Mouse (Mus musculus) cerebellum, adult 8-10 months (tissue): ENCODE measurements at regions not wholly inside any gene's neighbourhood (a gene's known extent, or its start where the extent isn't known, plus 50 kb on each side); places are given as distances from the start of the nearest gene placed in this dataset.

Experiments used
- DNase-seq: peaks from one replicate; pipeline ENCODE4 v3.0.0; 2022

DNA sequence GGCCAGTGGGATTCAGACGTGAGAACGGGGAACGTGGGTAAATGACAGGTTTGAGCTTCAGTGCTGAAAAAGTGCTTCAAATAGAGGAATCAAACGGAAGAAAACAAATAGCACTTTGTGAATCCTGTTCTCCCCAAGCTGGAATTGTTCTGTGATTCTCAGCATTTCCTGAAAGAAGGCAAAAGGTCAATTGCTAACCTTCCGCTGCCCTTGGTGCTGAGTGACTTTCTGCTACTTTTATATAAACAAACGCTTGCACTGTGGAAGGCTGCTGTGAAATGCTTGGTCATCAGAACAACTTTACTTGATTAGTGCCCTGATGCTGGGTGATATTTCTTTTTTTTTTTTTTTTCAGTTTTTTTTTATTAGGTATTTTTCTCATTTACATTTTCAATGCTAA lies 192.3 kb upstream of the Chl1 start:
- no peak for DNase-seq

DNA sequence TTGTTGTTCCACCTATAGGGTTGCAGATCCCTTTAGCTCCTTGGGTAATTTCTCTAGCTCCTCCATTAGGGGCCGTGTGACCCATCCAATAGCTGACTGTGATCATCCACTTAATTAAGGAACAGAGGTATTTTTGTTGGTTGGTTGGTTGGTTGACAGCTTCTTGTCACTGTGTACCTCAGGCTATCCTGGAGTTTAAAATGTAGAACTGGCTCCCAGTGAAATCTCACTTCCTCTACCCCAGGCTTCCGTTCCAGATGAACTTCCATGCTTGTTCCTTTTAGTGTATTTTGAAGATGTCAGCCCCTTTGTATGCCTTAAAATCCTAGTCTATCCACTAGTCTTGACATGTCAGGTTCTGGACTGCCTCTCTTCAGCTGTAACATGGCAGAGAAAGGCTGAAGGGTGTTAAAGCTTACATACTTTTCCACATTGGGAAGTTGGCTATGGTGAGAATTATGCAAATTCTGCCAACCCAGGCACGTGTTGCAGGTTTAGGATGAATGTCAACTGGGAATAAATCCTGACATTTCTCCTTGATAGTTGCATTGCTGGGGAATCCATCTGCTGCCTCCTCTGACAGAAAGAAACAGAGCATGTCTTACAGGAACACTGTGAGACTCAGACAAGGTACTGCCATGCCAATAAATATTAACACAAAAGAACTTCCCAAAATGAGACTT lies 191.6 kb upstream of the Chl1 start:
- no peak for DNase-seq

DNA sequence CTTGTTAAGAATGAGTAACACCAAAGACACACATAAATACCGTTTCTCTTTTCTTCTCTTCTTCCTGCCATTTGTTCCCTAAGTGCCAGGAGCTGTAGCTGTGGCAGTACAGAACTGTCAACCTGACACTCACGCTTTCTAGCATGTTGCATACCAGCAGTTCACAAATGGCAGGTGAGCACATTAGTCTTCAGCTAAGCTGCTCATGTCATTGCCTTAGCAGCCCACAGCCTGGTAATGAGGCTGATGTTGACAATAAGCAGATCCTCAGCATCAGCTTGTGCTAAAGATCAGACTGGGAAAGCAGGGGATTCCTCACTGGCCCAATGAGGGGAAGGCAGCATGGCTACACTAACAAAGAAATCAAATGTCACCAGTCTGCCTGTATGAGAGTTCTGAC lies 190.4 kb upstream of the Chl1 start:
- no peak for DNase-seq

DNA sequence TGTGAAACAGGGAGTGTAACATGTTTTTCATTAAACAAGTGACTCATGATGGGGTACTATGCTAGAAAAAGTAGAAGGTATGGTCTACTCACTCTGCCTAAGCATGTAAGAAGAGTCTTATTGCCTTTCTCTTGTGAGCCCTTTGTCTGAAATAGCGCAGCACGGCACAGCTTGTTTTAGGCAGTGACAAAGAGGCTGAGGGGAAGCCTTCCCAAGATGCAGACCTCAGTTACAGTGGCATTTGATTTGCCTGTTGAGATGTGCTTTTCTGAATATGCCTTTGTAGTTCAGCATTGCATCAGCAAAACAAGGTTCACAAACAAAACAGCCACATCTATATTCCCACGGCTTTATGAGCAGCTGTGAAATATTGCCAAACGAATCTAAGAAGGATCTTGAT lies 189.8 kb upstream of the Chl1 start:
- DNase-seq = no peak

DNA sequence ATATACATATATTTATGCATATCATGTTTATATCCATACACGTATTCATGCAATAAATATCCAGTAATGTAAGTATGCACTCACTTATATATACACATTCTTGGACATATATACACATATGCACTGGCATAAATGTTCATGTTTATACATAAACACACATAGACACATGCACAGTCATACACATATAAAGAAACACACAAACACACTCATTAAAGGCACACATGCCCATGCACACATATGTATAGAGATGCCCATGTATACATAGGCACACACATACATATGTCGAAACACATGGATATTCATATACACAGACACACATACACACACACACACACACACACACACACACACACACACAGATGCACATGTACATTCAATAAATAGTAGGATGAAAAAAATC lies 189.3 kb upstream of the Chl1 start:
- no peak for DNase-seq

DNA sequence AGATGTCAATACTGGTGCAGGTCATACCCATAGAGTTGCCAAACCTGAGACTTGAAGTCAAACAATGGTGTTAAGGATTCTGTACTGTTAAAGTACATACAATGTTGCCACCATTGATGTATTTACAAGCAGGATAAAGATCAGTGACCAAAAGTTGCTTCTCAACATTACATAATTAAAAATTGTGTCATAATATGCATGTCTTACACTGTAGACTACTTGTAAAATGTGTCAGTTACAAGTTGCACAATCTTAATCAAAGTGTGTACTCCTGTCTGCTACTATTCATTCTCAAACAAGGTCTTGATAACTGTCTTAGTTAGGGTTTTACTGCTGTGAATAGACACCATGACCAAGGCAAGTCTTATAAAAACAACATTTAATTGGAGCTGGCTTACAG lies 187.9 kb upstream of the Chl1 start:
- DNase-seq = no peak

DNA sequence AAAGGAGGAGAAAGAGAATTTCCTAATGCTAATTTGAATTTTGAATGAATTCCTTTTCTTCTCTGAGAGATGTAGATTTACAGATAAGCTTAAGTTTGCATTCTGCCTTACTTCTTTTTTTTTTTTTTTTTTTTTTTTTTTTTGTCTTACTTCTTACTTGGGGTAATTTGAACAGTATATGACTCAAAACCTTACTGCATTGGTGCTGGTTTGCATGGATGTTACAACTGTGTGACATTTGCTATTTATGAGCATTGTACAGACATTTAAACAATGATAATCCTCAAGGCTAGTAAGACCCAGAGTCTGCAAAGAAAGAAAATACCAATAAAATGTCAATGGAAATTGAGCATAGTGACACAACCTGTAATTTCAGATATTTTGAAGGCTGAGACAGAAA lies 174.7 kb upstream of the Chl1 start:
- DNase-seq = no peak

DNA sequence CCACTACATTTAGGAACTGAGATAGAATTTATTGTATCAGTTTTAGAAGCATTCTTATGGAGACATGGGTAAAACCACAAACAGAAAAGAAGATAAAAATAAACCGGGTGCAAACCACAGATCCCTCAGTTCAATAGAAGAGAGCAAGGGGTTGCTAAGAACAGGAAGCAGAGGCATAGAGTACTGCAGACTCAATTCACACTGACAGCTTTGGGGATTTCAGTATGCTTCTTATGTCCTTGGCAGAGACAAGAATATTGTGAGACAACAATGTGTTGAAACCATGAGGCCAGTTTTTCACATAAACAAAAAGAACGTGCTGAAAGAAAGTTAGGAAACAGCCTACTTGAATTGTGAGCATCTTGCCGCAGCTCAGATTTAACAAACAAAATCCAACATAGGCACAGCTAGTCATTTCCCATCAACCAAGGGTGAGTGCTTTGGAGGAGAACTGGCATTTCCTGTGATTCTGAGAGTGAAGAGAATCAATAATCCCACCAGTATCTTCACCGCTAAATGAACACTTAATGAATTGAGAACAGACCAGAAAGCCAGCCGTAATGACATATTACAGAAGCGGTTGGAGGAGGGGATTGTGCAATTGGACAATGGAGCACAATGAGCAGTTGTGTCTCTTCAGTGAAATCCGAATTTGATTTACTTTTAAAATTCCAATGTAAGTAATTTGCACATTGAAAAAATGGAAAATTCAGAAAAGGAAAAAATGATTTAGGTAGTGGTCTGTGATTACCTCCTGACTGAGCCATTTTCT lies 170.2 kb upstream of the Chl1 start:
- no peak for DNase-seq

DNA sequence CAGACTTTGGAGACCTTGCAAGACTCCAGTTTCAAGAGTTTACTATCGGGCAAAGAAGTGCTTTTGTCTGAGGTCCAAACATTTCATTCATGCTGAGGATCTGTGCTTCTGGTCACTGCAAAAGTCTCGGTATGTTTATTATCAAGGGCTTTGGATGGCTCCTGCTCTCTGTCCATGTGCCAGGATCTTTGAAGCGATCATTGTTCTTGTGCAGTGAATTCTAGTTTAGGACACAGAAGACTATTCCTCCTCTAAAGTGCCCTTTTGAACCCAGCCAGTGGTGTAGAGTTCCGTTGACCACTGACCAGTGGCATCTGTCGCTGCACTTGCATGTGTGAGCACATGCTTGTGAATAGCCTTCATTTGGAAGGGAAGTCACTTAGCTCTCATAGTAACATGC lies 166.9 kb upstream of the Chl1 start:
- DNase-seq = no peak

DNA sequence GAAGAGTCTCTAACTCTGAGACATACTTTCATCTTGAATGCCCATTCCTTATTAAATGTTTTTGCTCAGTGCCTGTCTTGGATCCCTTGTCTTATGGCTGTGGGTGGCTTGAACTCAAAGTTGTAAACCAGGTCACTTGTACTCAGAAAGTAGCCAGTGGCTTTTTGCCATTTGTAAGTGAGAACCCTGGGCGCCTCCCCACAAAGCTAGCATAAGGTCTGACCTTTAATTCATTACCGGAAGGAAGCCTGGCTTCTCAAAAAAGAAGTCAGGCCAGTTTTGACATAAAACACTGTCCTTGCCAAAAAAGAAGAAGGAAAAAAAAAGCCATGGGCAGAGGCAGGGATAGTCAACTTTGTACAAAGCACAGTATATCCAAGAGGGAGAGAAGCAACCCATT lies 166.0 kb upstream of the Chl1 start:
- no peak for DNase-seq

DNA sequence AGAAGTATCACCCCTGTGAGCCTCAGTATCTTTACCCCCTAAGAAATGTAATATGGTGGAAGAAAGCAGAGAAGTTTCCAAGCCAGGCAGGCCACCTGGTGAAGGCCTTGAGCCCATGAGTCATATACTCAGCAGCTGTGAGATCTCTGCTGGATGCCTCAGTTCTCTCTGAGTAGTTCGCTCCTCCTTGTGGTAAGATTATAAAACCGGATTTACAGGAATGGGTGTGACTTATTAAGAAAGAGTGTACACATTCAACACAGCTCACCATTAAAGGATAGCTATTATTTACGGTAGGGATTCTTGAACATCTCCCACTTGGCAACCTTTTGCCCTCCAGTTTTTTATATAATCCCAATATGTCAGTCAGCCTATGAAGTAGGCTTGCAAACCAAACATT lies 165.2 kb upstream of the Chl1 start:
- DNase-seq = no peak

DNA sequence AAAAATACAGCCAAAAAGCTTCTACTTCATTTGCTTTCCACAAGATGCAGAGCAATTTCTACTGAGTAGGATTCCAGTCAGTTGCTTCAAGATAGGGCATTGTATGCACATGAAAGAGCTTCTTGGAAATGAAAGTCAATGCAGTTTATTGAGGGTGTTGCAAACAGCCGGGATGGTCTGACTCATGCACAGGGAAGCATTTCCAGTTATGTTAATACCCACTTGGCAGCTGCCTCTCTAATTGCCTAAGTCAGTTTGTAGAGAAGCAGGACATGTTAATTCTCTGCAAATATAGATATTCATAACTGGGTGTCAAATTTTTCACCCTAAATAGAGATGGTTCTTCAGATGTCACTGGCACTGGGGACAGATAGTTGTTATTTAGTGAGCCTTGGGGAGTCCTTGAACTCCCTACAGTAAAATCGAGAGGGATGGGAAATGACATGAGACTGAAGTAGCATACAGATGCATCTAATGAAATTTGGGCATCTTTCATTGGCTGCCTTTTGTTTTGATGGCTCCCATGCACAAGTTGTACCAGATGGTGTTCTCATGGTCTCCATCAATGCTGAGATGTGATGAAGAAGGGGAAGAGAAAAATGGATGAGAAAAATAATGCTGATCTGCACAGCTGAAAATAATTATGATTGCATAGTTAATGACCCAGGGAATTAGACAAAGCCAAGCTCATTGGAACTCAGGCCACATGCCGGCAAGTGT lies 157.8 kb upstream of the Chl1 start:
- no peak for DNase-seq

DNA sequence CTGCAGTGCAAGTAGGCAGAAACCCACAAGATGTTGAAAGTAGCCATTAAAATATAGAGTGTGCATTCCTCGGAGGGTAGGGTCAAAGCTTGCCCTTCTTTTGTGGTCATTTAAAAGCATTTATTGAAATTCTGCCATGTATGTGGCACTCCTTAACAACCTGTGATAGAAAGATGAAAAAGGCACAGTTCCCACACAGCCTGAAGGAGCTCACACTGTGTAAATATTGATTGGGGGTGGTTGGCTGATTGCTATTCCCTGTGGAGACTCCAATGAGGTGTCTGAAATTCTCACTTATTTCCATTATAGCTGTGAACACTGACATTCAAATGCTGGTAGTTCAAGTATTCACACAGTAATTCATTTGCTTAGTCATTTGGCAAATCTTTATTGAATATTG lies 157.0 kb upstream of the Chl1 start:
- no peak for DNase-seq

DNA sequence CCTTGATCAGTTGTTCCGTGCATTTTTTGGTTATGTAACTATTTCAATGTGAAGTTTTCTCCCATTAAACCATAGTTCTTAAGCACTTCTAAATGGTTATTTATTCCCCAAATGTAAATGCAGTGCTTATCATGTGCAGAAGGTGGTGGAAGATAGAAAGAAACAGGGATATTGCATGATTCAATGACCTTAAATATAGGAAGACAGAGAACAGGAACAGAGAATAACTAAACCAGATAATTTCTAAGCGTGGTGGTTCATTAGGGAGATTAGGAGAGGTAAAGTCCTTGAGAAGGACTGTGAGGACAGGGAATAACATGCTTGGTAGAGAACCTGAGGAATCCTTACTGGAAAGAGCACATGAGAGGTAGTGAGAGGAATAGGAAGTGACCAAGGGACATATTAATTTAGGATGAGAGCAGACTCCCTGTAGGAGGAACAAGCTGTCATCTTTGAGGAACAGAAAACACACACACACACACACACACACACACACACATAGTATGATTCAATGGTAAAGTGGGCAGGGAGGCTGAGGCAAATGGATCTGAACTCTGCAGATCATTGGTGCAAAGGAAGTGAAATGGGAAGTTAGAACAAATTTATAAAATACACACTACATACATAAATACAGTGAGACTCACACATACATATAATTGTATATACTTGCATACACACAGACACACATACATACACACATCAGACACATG lies 143.4 kb upstream of the Chl1 start:
- DNase-seq = no peak

DNA sequence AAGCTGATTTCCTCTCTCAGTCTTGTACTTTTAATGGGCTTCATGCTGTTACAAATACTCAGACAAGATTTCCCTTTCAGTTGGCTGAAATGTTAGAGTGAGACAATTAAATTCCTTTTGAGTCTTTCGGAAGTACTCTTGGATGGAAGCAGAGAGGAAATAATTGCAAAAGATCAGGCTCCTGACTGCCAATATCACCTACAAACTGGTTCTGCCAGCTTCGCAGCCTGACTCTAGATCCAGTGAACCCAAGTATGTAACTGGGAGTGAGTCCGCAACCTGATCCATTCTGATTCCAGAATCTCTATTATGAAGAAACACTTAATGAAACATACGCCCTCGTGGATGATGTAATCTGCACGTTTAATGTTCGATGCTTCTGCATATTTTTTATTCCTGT lies 135.4 kb upstream of the Chl1 start:
- DNase-seq = no peak

DNA sequence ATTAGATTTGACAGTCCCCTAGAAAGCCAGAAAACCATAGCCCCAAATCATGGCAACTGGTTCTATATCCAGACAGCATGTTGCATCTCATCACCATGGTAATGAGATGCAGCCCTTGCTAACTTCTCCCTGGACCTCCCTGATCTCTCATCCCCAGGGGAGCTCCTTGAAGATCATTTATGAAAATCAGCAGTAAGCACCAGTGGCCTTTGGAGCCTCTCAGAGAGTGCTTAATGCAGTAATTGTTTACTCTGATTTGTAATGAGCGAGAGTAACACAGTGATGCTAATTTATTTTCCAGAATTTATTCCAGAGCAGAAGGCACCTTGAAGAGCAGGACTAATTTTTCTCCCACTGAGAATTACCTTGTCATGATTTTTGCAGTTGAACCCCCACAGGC lies 133.1 kb upstream of the Chl1 start:
- no peak for DNase-seq

DNA sequence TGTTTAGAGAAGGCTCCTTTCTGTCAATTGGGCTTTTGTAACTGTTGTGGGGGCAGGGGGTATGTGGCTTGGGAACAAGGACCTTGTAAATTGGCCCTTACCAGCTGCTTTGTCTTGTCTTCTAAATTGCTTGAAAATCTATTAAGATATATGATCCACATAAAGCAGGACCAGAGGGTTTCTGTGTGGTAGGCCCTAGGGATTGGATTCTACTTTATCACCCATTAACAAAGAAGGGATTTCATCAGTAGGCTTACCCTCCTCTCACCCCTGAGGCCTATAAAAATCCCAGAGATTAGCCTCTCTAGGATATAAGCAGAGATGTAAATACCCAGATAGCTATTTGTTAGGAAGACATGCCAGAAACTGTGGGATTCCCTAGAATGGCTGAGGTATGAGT lies 132.3 kb upstream of the Chl1 start:
- no peak for DNase-seq

DNA sequence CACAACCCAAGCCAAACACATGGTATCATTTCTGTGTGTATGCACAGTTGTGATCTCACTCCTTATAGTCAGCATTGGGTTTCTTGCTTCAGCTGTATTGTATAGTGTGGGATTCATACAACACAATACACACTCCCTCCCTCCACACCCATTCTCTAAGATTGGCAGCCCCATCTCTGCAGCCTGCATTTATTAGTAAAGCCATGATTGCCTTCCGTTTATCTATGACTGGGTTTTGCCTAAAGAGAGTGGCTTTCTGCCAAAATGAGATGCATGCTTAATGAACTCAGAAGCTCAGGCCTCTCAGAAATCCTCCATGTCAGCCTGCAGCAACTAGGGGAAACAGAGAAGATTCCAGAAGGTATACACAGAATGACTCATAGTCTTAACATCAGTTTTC lies 129.4 kb upstream of the Chl1 start:
- DNase-seq = no peak

DNA sequence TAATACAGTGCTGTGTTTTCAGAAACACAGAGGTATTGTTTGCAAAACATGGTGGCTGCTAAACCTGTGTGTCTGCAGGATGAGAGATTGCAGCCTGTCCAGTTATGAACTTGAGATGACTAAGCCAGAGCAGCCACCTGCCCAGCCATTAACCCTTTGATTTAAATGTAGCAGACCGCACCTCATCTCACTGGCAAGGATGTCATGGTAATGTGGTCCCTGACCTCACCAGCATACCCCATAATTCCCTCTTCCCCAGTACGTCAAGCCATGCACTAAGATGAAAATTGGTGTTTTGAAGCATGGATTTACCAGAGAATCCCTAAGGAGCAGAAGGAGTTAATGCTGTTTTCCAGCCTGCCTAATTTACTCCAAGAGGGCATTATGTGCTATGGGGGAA lies 128.5 kb upstream of the Chl1 start:
- no peak for DNase-seq

DNA sequence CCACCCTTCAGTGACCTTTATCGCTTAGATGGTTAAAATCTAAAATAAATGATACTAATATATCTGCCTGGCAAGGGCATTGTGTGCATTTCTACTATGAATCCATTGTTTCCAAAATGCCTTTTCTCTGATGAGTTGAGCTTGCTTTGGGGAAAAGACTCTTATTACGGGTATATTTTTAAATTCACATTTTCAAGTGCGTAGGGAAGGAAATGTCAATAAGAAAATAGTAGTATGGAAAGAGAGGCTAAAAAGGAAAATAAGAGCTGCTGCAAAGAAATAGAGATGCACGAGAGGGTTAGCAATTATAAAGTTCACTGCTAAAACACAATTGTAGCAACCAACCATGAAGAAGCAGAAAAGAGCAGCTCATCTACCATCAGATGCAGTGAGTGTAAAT lies 123.8 kb upstream of the Chl1 start:
- no peak for DNase-seq

DNA sequence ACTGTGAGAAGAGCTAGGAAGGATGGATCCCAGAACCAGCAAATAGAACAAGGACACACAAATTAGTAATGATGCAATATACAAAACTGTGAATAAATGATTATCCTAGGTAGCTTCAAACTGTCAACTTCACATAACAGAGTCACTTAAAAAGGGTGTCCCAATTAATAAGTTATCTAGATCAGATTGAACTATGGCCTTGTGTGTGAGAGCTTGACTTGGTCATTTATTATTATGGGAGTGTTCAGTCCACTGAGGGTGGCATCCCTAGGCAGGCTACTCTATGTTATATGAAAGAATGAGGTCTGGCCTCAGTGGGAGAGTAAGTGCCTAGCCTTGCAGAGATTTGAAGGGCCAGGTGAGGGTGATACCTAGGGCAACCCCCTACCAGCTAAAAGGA lies 104.4 kb upstream of the Chl1 start:
- no peak for DNase-seq

DNA sequence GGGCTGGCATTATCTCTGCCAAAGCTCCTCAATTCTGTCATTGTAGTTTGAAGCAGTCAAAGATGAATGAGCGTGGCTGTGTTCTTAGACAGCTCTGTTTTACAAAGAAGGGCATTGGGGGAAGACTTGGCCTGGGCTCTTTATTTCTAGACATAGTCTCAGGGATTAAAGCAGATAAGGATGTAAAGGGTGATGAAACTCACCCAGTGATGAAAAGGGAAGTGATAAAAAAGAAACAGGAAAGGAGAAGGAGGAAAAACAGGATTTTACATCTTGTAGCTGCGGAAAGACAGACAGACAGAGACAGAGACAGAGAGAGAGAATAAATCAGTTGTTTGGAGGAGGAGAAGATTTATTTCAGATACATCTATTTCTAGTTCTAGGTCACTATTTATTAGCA lies 95.5 kb upstream of the Chl1 start:
- DNase-seq = no peak

DNA sequence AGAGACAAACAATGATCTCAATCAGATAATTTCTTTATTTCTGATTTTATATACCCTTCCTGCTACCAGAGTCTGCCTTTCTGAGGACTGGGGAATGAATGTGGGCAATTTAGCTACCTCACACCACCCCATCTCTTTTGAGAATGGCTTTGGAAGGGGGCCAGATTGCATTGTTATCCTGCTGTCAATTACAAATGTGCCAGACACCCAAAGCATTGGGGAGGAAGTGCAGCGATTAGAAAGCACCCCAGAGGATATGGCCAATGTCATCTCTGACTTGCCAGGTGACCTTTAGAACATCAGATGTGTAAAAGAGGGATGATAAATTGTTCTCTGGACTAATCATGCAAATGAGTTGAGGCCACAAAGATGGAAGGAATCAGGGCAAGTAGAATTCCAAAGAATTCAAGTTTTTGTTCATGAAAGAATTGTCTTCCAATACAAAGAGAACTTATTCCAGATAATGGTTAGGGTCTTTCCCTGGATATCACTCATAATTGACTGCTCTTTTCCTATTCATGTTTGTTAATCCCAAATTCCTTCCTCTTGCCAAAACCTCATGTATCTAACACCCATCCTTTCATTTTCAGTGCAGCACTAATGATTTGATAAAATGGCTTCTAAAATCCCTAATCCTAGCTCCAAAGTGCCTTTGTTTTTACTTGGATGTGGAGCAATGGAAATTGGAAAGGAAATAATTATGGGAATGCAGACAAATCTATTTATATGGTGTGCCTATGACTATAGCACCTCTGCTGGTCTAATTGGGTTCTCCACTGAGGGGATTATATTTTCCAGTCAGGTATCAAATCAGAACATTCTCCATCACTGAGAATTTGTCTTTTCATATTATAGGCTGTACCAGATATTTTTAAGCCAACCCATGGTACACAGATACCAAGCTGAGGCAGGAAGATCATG lies 89.1 kb upstream of the Chl1 start:
- DNase-seq = no peak
